Mouse (Mus musculus): ENCODE data around the gene Inafm1.
A peak's percentile ranks its signal among the peaks of the same experiment; 100 is the strongest.

GRCm38 (mm10) chr7:16296766-16297390, 23.5 kb upstream of the Inafm1 start:
- TF ChIP-seq CTCF (conservative IDR thresholded peaks at IDR 0.05; ENCODE audit: insufficient read depth, insufficient read length, low read depth, low read length), result 0 out of 2 replicates have a peak, but pooled peaks have one; percentile 17
- TF ChIP-seq POLR2A (IDR thresholded peaks at IDR 0.05; ENCODE audit: low read depth, low read length), result no peak

Measured in kidney, adult 2 months (tissue).